Mouse (Mus musculus) lung, adult 2 months (tissue): Measurements from ENCODE around the gene Sorl1.

Experiments used
- CTCF ChIP-seq: fragments of 200-500 bp; IDR thresholded peaks from 2 replicates; pipeline ENCODE4 v1.5.1; 2011; ENCODE audit warnings: mild to moderate bottlenecking, low read length, control low read depth; ENCODE audit not compliant: insufficient read depth
- POLR2A ChIP-seq: fragments of 200-500 bp; IDR thresholded peaks from 2 replicates; pipeline ENCODE4 v1.6.1; 2011; ENCODE audit warnings: low read depth, mild to moderate bottlenecking, control low read depth, low read length, borderline replicate concordance; ENCODE audit errors: extremely low read depth

DNA sequence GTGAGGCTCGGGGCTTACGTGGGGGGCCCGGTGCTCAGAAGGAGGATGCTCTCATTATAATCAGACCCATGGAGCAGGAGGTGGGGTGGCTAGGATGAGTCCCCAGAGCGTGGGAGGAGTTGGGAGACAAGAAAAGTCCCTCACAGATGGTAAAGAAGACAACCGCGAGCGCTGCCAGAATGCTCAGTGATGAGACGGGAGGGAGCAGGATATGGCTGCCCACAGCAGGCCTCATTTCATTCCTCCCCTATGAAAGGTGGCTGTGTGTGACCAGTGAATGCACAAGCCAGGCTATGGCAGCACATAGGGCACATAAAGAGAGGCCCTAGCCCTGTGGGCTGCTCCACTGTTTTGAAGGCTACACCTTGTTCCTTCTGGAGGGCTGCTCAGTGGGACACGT lies 142.1 kb downstream of the Sorl1 start:
- TF ChIP-seq CTCF, result no peak
- no peak for TF ChIP-seq POLR2A
